Mouse (Mus musculus): ENCODE measurements around the gene Zfp119b.

Gene Zfp119b

GRCm38 (mm10) chr17:55949400-55949799, at the start of gene Zfp119b:
TSS of gene Zfp119b (minus strand) at chr17:55949500.
- DNase-seq (ENCODE audit: low spot score in 2 of 2), result no peak

DNA sequence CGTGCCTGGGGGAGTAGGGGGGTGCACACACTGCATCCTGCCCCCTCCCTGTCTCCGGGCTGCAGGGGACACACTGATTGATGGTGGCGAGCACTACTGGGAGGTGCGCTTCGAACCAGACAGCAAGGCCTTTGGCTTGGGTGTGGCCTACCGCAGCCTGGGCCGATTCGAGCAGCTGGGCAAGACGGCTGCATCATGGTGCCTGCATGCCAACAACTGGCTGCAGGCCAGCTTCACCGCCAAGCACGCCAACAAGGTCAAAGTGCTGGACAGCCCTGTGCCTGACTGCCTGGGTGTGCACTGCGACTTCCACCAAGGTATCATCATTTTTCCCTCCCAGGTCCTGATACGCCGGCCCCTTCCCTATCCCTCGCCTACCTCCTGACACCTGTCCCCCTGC, 46.7 kb upstream of the Zfp119b start:
- no peak for DNase-seq (ENCODE audit: low spot score in 2 of 2)

DNA sequence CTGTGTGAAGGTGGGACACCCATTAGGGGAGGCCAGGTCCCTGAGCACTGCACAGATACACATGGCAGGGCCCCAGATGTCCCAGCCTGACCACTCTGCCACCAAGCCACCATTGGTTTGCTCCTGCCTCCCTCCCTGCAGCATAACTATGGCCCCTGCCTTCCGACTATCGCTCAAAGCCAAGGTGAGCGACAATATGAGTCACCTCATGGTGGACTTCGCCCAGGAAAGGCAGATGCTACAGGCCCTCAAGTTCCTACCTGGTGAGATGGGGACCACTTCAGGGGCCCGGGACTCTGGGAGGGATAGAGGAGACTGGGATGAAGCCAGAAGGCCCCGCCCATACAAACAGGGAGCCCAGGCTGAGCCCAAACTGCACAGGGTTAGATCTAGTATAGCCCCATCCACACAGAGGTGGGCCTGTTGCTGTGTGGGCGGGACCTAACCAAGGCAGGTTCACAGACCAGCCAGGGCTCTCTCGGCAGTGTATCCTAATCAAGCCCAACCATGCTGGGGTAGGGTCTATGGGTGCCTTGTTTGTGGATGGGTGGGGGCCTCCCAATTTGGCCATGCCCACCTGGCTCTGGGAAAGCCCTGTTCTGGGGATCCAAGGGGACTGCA, 41.1 kb upstream of the Zfp119b start:
- DNase-seq (ENCODE audit: low spot score in 2 of 2), result no peak

- DNase-seq (ENCODE audit: low spot score in 2 of 2), result peak in 1 of 2 experiments; percentile 41
These were observed 37.0 kb upstream of the Zfp119b start, which contains the start of gene Fsd1 for GRCm38 (mm10) chr17:55986030-55986961. TSS of gene Fsd1 (plus strand) at chr17:55986509.

- no peak for DNase-seq (ENCODE audit: low spot score in 2 of 2)
These were observed 28.0 kb upstream of the Zfp119b start for GRCm38 (mm10) chr17:55977301-55977700.

- DNase-seq (ENCODE audit: low spot score in 2 of 2), result peak; percentile 60 to 74
These were observed 27.1 kb upstream of the Zfp119b start for GRCm38 (mm10) chr17:55976255-55976862.

DNA sequence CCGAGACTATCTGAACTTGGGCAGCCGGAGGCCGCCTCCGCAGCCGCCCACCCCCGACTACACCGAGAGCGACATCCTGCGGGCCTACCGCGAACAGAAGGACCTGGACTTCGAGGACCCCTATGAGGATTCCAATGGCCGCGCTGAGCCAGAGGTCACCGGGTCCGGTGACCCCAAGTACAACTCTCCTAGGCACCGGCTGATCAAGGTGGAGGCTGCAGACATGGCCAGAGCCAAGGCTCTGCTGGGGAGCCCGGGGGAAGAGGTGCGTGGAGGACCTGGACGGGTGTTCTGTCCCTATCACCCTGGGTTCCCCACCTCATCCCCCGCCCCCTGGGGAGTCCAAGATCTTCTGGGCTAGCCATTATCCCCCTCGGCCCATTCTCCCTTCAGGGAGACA, 22.2 kb upstream of the Zfp119b start:
- no peak for DNase-seq (ENCODE audit: low spot score in 2 of 2)

DNA sequence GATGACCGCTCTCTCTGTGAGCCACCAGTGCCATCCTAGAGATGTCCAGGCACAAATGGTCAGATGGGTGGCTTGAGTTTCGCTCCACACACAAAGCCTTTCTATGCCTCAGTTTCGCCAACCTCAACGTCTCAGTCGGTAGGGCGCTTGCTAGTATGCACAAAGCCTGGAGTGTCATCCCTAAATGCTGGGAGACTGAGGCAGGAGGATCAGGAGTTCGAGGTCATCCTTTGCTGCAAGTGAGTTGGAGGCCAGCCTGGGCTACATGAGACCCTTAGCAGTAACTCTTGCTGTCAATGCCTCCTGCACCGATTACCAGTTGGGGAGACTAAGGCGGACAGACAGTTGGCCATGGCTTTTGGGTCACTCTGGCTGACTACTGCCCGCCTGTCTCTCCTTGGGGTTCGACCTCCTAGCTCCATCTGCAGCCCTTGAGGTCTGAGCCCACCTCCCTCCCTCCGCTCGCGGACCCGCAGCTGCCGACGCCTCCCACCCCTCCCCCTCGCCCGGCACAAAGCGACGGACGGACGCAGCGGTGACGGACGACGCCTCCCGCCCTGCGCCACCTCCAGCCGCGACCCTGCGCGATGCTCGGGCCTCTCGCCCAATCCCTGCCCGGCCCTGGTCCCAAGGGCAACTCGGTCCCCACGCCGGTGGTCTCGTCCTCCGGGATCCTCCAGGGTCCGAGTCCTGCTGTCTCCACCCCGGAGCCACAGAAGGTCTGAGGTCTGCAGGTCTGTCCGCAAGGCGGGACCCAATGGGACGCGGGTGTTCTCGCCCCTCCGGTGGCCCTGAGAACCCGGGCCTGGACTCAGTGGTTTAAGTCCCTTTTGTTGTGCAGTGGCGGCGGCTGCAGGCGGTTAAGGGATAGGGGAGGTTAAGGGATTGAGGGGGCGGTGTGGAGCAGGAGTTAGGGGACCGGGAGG, 20.9 kb upstream of the Zfp119b start, which contains the start of gene Shd:
Gene Shd, plus strand, starts transcription at position 502 of the 926 bp plus-strand sequence.
- DNase-seq (ENCODE audit: low spot score in 2 of 2), result no peak

GRCm38 (mm10) chr17:55969560-55969959, 20.3 kb upstream of the Zfp119b start:
- DNase-seq (ENCODE audit: low spot score in 2 of 2), result no peak

- DNase-seq (ENCODE audit: low spot score in 2 of 2), result no peak
These were observed 18.9 kb upstream of the Zfp119b start for GRCm38 (mm10) chr17:55968210-55968609.

GRCm38 (mm10) chr17:55967186-55967585, 17.9 kb upstream of the Zfp119b start:
- no peak for DNase-seq (ENCODE audit: low spot score in 2 of 2)

- no peak for DNase-seq (ENCODE audit: low spot score in 2 of 2)
These were observed 15.7 kb upstream of the Zfp119b start for GRCm38 (mm10) chr17:55964996-55965395.

- DNase-seq (ENCODE audit: low spot score in 2 of 2), result no peak
These were observed 15.2 kb upstream of the Zfp119b start for GRCm38 (mm10) chr17:55964496-55964895.

- no peak for DNase-seq (ENCODE audit: low spot score in 2 of 2)
These were observed 13.9 kb upstream of the Zfp119b start for GRCm38 (mm10) chr17:55963171-55963570.

DNA sequence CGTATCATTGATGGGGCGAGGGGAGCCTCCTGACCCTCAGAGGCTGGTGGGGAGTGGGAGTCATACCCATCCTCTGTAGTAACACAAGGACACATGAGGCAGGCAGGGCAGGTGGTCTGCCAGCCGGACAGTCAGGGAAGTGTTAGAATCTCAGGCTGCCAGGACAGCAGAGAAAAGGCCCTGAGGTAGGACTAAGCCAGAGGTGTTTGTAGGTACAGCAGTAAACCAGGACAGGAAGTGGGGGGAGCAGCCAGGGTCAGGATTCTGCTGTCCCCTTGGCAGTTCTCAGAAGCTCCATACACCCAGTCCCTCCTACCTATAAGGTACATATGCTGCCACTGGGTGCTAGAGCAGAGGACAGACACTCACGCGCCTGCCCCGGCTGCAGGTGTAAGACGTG, 12.3 kb upstream of the Zfp119b start:
- no peak for DNase-seq (ENCODE audit: low spot score in 2 of 2)

GRCm38 (mm10) chr17:55960791-55961190, 11.5 kb upstream of the Zfp119b start:
- DNase-seq (ENCODE audit: low spot score in 2 of 2), result no peak

DNA sequence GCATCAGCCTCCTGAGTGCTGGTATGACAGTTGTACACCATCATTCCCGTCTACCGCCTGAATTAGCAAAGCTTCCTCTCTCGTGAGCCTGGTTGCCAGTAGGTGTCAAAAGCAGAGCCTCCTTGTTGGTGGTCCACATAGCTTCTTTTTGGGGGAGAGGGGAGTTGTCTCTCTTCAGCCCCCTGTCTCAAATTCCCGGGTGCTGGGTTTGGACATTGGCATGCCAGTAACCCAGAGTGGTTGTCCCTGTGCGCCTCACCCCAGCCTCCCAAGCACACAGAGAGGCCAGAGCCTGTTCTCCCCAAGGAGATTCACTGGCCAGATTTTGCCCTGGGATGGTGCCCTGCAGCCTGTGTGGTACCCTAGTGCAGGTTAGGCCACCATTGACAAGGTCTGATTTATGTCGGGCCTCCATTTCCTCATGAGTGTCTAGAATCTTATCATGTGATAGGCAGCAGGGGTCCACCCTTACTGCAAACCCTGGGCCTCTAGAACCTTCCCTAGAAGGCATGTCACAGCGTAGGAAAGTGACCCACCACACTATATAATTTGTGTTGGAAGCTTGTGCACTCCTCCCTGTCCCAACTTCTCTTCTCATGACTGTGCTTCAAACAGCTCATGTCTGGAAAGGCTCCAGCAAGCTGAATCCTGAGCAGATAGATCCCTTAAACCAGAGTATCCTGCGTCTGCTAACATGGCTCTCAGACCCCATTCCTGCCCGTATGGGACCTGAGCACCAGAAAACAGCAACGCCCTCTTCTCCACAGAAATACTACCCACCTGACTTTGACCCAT, 10.8 kb upstream of the Zfp119b start:
- DNase-seq (ENCODE audit: low spot score in 2 of 2), result peak in 1 of 2 experiments; percentile 5

GRCm38 (mm10) chr17:55958918-55959728, 9.8 kb upstream of the Zfp119b start, which contains the start of gene Yju2:
TSS of gene Yju2 (plus strand) at chr17:55959099.
- DNase-seq (ENCODE audit: low spot score in 2 of 2), result peak; percentile 86 to 90

DNA sequence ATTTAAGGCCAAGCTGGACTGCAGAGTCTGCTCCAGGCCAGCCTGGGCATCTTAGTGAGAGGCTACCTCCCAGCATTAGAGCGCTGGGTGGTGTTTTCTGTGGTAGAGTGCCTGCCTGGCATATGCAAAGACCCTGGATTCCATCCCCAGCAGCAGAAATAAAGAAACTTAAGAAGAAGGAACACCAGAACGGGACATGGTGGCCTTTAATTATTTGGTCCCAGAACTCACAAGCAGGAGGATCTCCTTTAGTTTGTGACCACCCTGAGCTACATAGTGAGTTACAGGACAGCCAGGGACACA, 9.2 kb upstream of the Zfp119b start:
- no peak for DNase-seq (ENCODE audit: low spot score in 2 of 2)
